Mouse (Mus musculus) left cerebral cortex, postnatal 25 days (tissue): ENCODE measurements at regions not wholly inside any gene's neighbourhood (a gene's known extent, or its start where the extent isn't known, plus 50 kb on each side); places are given as distances from the start of the nearest gene placed in this dataset.

Experiments
- DNase-seq, 2 experiments: peaks; one replicate each; pipeline ENCODE4 v3.0.0; 2022; ENCODE audit warnings: low spot score in 2 of 2, mixed read lengths in 1 of 2
- intact Hi-C: fragments of 180-260 bp; cut with DNase I; formaldehyde crosslinking; loops from one replicate; pipeline ENCODE4 v1.15.1; 2025

- intact Hi-C loops, result no loop called here
- peak in 1 of 2 experiments; percentile 9 for DNase-seq
These were observed 220.2 kb downstream of the Arap2 start for GRCm38 (mm10) chr5:62545785-62546184.

DNA sequence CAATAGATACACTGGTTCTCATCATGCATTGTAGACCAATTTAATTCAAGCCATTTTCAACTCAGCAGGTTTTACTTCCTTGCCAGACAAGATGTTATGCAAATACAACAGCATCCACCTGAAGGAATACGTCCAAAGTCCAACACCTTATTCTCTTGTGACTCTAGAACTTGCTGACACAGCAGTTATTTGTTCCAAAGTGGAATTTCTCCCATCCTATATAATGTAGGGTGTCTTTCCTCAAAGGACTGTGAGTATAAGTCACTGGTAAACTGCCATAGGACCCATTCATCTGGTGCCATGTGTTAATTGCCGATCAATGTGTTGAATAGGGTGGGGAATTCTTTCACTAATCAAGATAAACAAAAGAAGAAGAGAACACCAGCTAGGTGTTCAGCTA, 226.7 kb downstream of the Arap2 start:
- no peak for DNase-seq
- intact Hi-C loops, result no loop called here

- intact Hi-C loops, result no loop called here
- DNase-seq, result no peak
These were observed 254.1 kb downstream of the Arap2 start for GRCm38 (mm10) chr5:62511827-62512226.

GRCm38 (mm10) chr5:62483521-62483920, 282.4 kb downstream of the Arap2 start:
- DNase-seq, result no peak
- intact Hi-C loops, result loop anchor here (2.0 kb wide), 1 partner anchor 19 kb away; no protein-coding TSS in a partner anchor

GRCm38 (mm10) chr5:62480967-62481366, 285.0 kb downstream of the Arap2 start:
- peak; percentile 21 to 58 for DNase-seq
- intact Hi-C loops, result no loop called here

- DNase-seq, result no peak
- intact Hi-C loops, result no loop called here
These were observed 292.5 kb downstream of the Arap2 start for GRCm38 (mm10) chr5:62473412-62473811.

DNA sequence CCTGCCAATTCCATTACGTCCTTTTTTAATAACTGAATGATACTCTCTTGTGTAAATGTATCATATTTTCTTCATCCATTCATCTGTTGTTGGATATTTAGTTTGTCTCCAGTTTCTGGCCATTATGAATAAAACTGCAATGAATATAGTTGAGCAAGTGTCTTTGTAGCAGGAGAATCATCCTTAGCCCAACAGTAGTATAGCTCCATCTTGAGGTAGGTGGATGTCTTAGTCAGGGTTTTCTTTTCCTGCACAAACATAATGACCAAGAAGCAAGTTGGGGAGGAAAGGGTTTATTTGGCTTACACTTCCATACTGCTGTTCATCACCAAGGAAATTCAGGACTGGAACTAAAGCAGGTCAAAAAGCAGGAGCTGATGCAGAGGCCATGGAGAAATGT, 299.2 kb downstream of the Arap2 start:
- intact Hi-C loops, result no loop called here
- peak in 1 of 2 experiments; percentile 27 for DNase-seq

DNA sequence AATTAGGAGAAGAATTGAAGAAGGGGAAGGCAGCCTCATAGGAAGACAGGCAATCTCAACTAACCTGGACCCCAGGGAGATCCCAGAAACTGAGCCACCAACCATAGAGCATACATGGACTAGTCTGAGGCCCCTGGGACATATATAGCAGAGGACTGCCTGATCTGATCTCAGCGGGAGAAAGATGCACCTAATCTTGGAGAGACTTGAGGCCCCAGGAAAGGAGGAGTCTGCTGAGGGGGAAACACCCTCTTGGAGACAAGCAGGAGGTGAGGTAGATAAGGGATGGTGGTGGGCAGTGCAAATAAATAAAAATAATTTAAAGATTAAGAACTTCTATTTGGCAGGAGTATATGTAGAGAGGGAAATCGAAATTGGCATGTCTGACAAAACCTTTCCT, 303.4 kb downstream of the Arap2 start:
- intact Hi-C loops, result loop anchor here (5.0 kb wide), 1 partner anchor 375 kb away; no protein-coding TSS in a partner anchor
- DNase-seq, result no peak
